Mouse (Mus musculus) embryonic facial prominence, embryonic 13.5 days (tissue): ENCODE results near the gene Ube2k. TPM values are rescaled to one million over a fixed set of nuclear protein-coding genes. Genes with fewer than 3 reads are reported as not detected.

Experiments used
- ATAC-seq: fragments of 200-750 bp; cut with Nextera tagmentation; 2 replicates; pipeline ENCODE4 v1.8.0; 2017; ENCODE audit warnings: low read depth; ENCODE audit not compliant: insufficient number of reproducible peaks, insufficient read depth, low FRiP score, low TSS enrichment
- H3K27ac ChIP-seq: fragments of 300-500 bp; sonication (generic); 2 replicates; pipeline ENCODE4 v1.5.1; 2015; ENCODE audit warnings: moderate library complexity, mild to moderate bottlenecking, inconsistent platforms
- H3K27me3 ChIP-seq: fragments of 300-500 bp; sonication (generic); 2 replicates; pipeline ENCODE4 v1.6.1; 2015; ENCODE audit warnings: mild to moderate bottlenecking, inconsistent platforms
- H3K36me3 ChIP-seq: fragments of 300-500 bp; sonication (generic); 2 replicates; pipeline ENCODE4 v1.6.1; 2015; ENCODE audit warnings: mild to moderate bottlenecking, inconsistent platforms
- H3K4me1 ChIP-seq: fragments of 300-500 bp; sonication (generic); 2 replicates; pipeline ENCODE4 v1.6.1; 2015; ENCODE audit warnings: inconsistent platforms
- H3K4me2 ChIP-seq: fragments of 300-500 bp; sonication (generic); 2 replicates; pipeline ENCODE4 v1.6.1; 2015; ENCODE audit warnings: moderate library complexity, mild to moderate bottlenecking, inconsistent platforms
- H3K4me3 ChIP-seq: fragments of 300-500 bp; sonication (generic); 2 replicates; pipeline ENCODE4 v1.5.1; 2015; ENCODE audit warnings: mild to moderate bottlenecking, inconsistent platforms
- H3K9ac ChIP-seq: fragments of 300-500 bp; sonication (generic); 2 replicates; pipeline ENCODE4 v1.6.1; 2015; ENCODE audit warnings: mild to moderate bottlenecking, inconsistent platforms
- H3K9me3 ChIP-seq: fragments of 300-500 bp; sonication (generic); 2 replicates; pipeline ENCODE4 v1.6.1; 2016; ENCODE audit warnings: inconsistent platforms
- WGBS: fragments of 180-500 bp; shearing (Covaris S2); methylation state at CpG from one replicate; pipeline ENCODE4 v1.1.7; 2015; ENCODE audit warnings: mixed read lengths; 5-methylcytosine and 5-hydroxymethylcytosine counted together
- polyA plus RNA-seq: library from polyadenylated mRNA; unstranded; fragments of >200 nt; fragmentation: Nextera tagmentation; extraction: Ambion mirVana; gene quantifications from 2 replicates; pipeline ENCODE4 v1.2.1, GENCODE M21; 2015

The Ube2k gene
- polyA plus RNA-seq, 1 experiment from 2014 or later, result 207 TPM

DNA sequence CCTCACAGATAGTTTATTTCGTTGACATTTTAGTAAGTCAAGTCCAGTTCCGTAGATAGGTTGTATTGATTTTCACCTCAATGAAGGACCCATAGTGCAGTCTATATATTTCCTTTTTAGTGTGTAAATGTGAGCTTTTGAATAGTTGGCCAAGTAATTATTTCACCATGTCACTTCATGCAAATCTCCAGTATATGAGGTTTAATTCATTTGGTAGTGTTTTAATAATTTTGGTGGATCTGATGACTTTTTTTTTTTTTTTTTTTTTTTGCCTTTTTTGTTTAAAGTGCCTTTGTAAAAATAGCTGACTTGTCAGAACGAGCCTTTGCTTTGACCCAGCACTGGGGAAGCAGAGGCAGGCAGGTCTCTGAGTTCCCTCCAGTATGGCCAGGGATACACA is 2.8 kb downstream of the Ube2k start:
- H3K4me3 ChIP-seq, result no peak overlapping the region
- H3K9ac ChIP-seq, result no peak overlapping the region
- peaks cover 15% of the 10 kb centered on the region for H3K4me1 ChIP-seq
- H3K27me3 ChIP-seq, result no peaks in the 10 kb centered on the region
- H3K27ac ChIP-seq, result no peak overlapping the region
- ATAC-seq, result no peak
- no peaks in the 10 kb centered on the region for H3K36me3 ChIP-seq
- H3K4me2 ChIP-seq, result peak overlapping the region; percentile 58; the same call in 1 of the 2 replicates
- 91% methylated on average over 3 of the region's 3 CpGs for WGBS
- H3K9me3 ChIP-seq, result no peaks in the 10 kb centered on the region

DNA sequence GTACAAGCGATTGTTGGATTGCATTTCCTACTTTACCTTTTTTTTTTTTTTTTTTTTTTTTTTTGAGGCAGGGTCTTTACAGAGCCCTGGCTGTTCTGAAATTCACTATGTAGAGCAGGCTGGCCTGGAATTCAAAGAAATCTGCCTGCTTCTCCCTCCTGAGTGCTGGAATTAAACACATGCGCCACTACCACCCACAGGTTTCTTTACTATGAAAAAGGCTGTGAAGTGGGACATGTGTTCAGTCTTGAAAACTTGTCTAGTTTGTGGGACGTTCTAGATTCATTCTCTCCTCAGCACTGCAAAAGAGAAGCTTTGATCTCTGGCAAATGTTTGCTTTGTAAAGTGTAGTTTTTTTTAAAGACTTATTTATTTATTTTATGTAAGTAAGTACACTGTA is 4.9 kb downstream of the Ube2k start:
- ATAC-seq, result no peak
- 84% methylated on average over 3 of the region's 3 CpGs for WGBS

DNA sequence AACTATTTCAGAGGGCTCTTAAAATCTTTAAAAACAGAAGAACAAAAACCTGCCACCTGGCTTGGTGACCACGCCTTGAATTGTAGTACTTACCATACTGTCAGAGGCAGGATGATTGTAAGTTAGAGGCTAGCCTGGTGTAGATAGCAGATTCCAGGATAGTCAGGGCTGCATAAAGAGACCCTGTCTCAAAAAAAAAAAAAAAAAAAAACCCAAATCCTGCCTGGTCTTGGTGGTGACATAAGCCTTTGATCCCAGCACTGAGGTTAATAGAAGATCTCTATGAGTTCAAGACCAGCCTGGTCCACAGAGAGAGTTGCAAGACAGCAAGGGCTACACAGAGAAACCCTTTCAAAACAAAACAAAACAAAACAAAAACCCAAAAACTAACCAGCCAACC is 6.5 kb downstream of the Ube2k start:
- Histone ChIP-seq H3K9ac (no peak overlapping the region), H3K9me3 (no peaks in the 10 kb centered on the region), H3K36me3 (no peaks in the 10 kb centered on the region), H3K4me3 (no peak overlapping the region), H3K27ac (no peak overlapping the region), H3K27me3 (no peaks in the 10 kb centered on the region), H3K4me1 (peaks cover 10% of the 10 kb centered on the region), H3K4me2 (no peak overlapping the region)
- no peak for ATAC-seq
- WGBS, result 88% methylated on average over 1 of the region's 1 CpGs

More for the DNA sequence above, 4.9 kb downstream of the Ube2k start:
- Histone ChIP-seq H3K36me3 (no peaks in the 10 kb centered on the region), H3K4me2 (no peak overlapping the region), H3K9me3 (no peaks in the 10 kb centered on the region), H3K9ac (no peak overlapping the region), H3K4me1 (peaks cover 10% of the 10 kb centered on the region), H3K27ac (no peak overlapping the region), H3K27me3 (no peaks in the 10 kb centered on the region), H3K4me3 (no peak overlapping the region)

DNA sequence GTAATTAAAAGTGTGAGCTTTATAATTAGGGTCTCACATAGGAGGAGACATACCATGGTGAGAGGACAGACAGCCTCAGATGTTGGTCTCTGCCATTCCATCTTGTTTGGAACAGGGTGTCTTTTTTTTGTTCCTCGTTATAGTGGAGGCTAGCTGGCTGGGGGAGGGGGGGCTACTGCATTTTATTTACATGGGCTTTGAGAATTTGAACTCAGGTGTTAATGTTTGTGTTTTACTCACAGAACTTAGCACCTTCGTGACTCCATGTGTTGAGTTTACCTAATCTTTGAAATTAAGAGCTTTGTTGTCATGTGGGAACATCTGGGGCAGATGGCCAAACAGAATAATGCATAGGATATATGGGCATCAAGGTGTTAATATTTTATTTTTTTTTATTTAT is 7.6 kb downstream of the Ube2k start:
- H3K36me3 ChIP-seq, result no peaks in the 10 kb centered on the region
- WGBS, result 85% methylated on average over 2 of the region's 2 CpGs
- H3K4me2 ChIP-seq, result no peak overlapping the region
- no peak for ATAC-seq
- no peaks in the 10 kb centered on the region for H3K9me3 ChIP-seq
- no peak overlapping the region for H3K27ac ChIP-seq
- H3K9ac ChIP-seq, result no peak overlapping the region
- peaks cover 6% of the 10 kb centered on the region; the same call in 1 of the 2 replicates for H3K4me1 ChIP-seq
- no peaks in the 10 kb centered on the region for H3K27me3 ChIP-seq
- H3K4me3 ChIP-seq, result no peak overlapping the region

DNA sequence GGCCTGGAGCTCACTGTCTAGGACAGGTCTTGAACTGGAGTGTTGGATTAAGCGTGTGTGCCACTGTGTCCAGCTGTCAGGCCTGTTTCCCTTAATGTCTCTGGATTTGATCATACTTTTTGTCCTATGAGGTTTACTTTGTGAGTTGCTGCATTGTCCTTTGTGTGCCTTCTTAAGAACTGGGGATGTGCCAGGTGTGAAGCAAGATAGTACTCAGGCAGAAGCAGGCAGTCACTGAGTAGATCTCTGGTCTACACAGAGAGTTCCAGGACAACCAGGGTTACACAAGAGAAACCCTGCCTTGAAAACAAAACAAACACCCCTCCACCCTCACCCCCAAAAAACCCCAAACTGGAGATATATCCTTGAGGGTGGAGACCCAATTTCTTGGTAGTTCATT is 12.6 kb downstream of the Ube2k start:
- no peaks in the 10 kb centered on the region for H3K9me3 ChIP-seq
- H3K9ac ChIP-seq, result no peak overlapping the region
- H3K27me3 ChIP-seq, result no peaks in the 10 kb centered on the region
- H3K4me3 ChIP-seq, result no peak overlapping the region
- H3K4me2 ChIP-seq, result no peak overlapping the region
- H3K27ac ChIP-seq, result no peak overlapping the region
- peaks cover 6% of the 10 kb centered on the region for H3K4me1 ChIP-seq
- no peak for ATAC-seq
- peaks cover 9% of the 10 kb centered on the region; the same call in 1 of the 2 replicates for H3K36me3 ChIP-seq
- WGBS, result 100% methylated on average over 1 of the region's 1 CpGs

DNA sequence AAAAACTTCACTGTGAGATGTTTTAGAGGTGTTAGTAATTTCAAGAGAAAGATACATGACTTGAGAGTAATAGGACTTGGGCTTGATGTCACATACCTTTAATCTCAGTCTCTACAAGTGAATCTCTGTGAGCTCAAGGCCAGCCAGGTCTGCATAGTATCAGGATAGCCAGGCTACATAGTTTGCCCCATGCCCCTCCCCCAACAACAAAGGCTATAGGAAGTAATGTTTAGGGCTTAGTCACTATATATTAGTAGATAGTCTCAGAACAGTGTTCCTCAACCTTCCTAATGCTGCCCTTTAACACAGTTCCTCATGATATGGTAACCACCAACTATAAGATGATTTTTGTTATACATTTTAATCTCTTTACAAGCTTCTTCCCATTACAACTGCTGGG is 20.1 kb downstream of the Ube2k start:
- H3K4me1 ChIP-seq, result peaks cover 6% of the 10 kb centered on the region; the same call in 1 of the 2 replicates
- H3K9ac ChIP-seq, result no peak overlapping the region
- peaks cover 19% of the 10 kb centered on the region; the same call in 1 of the 2 replicates for H3K36me3 ChIP-seq
- H3K4me3 ChIP-seq, result no peak overlapping the region
- no peak for ATAC-seq
- no peak overlapping the region for H3K27ac ChIP-seq
- H3K4me2 ChIP-seq, result no peak overlapping the region
- no peaks in the 10 kb centered on the region for H3K27me3 ChIP-seq
- H3K9me3 ChIP-seq, result no peaks in the 10 kb centered on the region

DNA sequence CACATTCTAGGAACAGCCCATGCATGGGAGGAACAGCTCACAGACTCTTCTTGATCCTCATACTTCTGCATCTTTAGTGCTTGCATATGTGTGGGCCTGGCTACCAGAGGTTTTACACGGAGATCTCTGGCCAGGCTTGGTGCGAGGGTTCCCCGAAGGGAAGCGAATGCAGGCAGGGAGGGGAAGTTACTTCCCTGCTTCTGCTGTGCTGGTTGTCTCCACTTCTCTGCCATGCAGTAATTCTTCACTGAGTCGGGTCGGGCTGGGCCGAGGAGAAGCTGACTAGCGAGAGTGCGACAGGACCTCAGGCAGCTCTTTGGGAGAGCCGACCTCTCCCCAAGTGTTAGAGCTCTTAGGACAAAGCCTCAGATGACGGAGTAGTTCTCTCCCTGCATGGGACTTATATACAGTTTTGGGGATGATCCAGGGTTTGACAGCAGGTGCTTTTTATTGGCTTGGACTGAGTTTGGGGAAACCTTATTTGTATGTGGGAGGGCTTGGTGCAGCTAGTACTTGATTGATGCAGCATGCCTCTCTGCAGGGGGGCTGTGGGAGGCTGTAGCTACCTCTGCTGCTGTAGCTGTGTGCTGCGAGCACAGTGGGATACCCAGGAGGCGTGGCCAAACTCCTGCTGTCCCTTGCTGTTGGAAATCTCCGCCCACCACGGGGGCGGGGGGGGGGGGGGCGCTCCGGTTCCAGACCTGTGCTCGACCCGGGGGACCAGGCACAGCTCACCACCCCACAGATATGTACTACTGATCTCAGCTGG is 24.3 kb downstream of the Ube2k start:
- Histone ChIP-seq H3K9me3 (no peaks in the 10 kb centered on the region), H3K4me1 (peaks cover 6% of the 10 kb centered on the region; the same call in 1 of the 2 replicates), H3K9ac (no peak overlapping the region), H3K4me3 (no peak overlapping the region), H3K4me2 (no peak overlapping the region), H3K27ac (no peak overlapping the region; the same call in 1 of the 2 replicates), H3K27me3 (no peaks in the 10 kb centered on the region), H3K36me3 (peaks cover 10% of the 10 kb centered on the region; the same call in 1 of the 2 replicates)
- WGBS, result 42% methylated on average over 20 of the region's 20 CpGs
- no peak for ATAC-seq

DNA sequence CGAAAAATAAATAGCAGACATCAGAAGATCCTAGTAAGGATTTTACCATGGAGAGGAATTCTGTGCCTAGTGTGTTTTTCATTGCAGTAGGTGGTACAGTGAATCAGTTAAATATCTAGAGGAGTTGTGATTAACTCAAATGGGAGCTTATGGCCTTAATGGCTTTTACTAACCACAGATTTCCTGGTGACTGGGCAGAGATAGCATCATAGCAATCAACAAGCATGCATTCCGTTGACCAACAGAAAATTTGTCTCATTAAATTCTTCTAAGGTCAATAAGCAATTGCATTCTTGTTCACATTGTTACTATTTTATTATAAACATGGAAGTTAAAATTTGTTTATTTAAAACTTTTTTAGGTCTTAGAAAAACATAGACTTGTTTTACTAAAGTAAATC is 28.5 kb downstream of the Ube2k start:
- 78% methylated on average over 2 of the region's 2 CpGs for WGBS
- Histone ChIP-seq H3K4me1 (peaks cover 6% of the 10 kb centered on the region; the same call in 1 of the 2 replicates), H3K9ac (no peak overlapping the region), H3K36me3 (peaks cover 31% of the 10 kb centered on the region), H3K9me3 (no peaks in the 10 kb centered on the region), H3K4me2 (no peak overlapping the region), H3K27ac (no peak overlapping the region), H3K4me3 (no peak overlapping the region), H3K27me3 (no peaks in the 10 kb centered on the region)
- ATAC-seq, result no peak

DNA sequence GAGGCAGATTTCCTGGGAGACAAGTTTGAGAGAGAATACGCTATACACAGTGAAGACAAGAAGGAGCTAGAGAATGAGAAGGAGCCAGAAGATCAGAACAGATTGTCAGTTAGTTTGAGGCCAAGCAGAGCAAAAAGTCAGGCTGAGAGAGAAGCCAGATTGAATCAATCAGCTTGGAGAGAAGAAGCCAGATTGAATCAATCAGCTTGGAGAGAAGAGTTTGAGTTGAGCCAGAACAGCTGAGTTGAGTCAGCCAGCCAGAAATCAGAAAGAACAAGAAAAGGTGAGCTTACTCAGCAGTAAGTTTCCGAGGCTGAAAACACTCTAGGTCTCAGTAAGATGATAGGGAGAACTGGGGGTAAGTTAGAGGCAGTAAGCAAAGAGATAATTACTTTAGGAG is 37.8 kb downstream of the Ube2k start:
- ATAC-seq, result no peak

DNA sequence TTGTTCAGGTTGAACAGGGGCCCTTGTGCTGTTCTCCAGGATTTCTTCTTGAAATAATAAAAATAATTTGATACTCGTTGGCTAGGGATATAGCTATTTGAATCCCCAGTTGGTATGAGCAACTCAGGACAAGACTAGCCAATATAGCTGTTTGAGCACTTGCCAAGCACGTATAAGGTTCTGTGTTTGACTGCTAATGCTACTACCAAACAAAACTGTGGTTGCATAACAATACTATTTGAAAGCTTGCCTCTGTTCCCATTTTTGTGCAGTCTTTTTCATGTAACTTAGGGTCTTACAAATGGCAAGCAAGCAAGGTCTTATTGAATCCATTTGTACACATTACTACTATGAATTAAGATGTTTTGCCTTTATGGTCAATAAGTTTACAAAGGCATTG is 38.9 kb downstream of the Ube2k start:
- 73% methylated on average over 2 of the region's 2 CpGs for WGBS
- Histone ChIP-seq H3K27me3 (no peaks in the 10 kb centered on the region), H3K36me3 (peaks cover 28% of the 10 kb centered on the region), H3K9me3 (no peaks in the 10 kb centered on the region), H3K27ac (no peak overlapping the region), H3K4me1 (0 out of 2 replicates have a peak, but pooled peaks cover 8% of the 10 kb centered on the region), H3K4me2 (no peak overlapping the region), H3K4me3 (no peak overlapping the region), H3K9ac (no peak overlapping the region)
- no peak for ATAC-seq

More for the DNA sequence above, 37.8 kb downstream of the Ube2k start:
- H3K4me3 ChIP-seq, result no peak overlapping the region
- no peaks in the 10 kb centered on the region for H3K9me3 ChIP-seq
- H3K4me2 ChIP-seq, result no peak overlapping the region
- H3K9ac ChIP-seq, result no peak overlapping the region
- H3K27ac ChIP-seq, result no peak overlapping the region
- peaks cover 24% of the 10 kb centered on the region for H3K36me3 ChIP-seq
- WGBS, result 50% methylated on average over 2 of the region's 2 CpGs
- no peaks in the 10 kb centered on the region for H3K27me3 ChIP-seq
- 0 out of 2 replicates have a peak, but pooled peaks cover 8% of the 10 kb centered on the region for H3K4me1 ChIP-seq

DNA sequence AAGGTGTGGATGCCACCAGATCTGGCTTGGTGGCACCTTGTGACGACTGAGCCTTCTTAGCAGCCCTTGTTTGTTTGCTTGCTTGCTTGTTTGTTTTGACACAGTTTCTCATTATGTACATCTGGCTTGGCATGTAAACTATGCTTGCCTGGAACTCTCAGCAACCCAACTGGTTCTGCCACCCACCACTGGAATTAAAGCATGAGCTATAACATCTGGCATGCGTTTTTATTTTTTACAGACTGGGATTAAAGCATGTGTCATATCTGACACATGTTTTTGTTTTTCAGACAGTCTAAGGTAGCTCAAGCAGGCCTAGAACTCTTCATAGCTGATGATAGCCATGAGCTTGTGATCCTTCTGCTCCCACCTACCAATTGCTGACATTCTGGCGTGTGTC is 41.5 kb downstream of the Ube2k start:
- no peak for ATAC-seq
- H3K27ac ChIP-seq, result no peak overlapping the region
- H3K9me3 ChIP-seq, result no peaks in the 10 kb centered on the region
- H3K4me1 ChIP-seq, result 0 out of 2 replicates have a peak, but pooled peaks cover 8% of the 10 kb centered on the region
- no peak overlapping the region for H3K9ac ChIP-seq
- no peak overlapping the region for H3K4me2 ChIP-seq
- no peak overlapping the region for H3K4me3 ChIP-seq
- H3K36me3 ChIP-seq, result peaks cover 29% of the 10 kb centered on the region
- no peaks in the 10 kb centered on the region for H3K27me3 ChIP-seq
- WGBS, result 51% methylated on average over 3 of the region's 3 CpGs

DNA sequence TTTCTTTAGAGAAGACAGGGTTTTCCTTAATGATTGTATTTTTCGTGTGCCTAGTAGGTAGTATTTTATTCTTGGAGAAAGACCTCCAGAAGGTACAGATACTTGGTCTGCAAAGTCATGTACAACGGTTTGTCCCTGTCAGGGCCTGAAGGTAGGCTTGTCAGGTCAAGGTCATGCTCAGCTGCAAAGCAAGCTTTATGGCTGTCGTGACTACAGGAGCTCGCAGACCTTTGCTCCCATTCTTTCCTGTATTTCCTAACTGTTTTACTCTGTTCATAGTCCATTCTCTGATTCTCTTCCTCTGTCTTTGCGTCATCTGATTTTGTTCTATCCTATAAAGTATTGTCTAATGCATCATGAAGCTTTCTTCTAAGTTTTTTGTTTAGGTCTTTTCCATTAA is 49.3 kb downstream of the Ube2k start:
- Histone ChIP-seq H3K9ac (no peak overlapping the region), H3K27ac (no peak overlapping the region), H3K36me3 (peaks cover 31% of the 10 kb centered on the region), H3K4me3 (no peak overlapping the region), H3K4me1 (no peaks in the 10 kb centered on the region), H3K9me3 (no peaks in the 10 kb centered on the region), H3K4me2 (no peak overlapping the region), H3K27me3 (no peaks in the 10 kb centered on the region)
- 92% methylated on average over 5 of the region's 5 CpGs for WGBS
- no peak for ATAC-seq
